Mouse (Mus musculus): ENCODE measurements around the gene Fam90a1a. TPM values are rescaled to one million over a fixed set of nuclear protein-coding genes. Genes with fewer than 3 reads are reported as not detected.

Fam90a1a gene
- polyA plus RNA-seq, 1 experiment = not detected

- no peaks in the 10 kb centered on the region for H3K27me3 ChIP-seq (ENCODE audit: control insufficient read depth, insufficient read depth, low read length)
- WGBS = 58% methylated on average over 9 of the region's 9 CpGs
- no peak overlapping the region for H3K4me3 ChIP-seq (ENCODE audit: low read depth, low read length)
- no peaks in the 10 kb centered on the region for H3K36me3 ChIP-seq (ENCODE audit: control insufficient read depth, insufficient read depth, low read length)
- no peak overlapping the region for H3K27ac ChIP-seq (ENCODE audit: insufficient read depth, low read depth, low read length)
- no peak for TF ChIP-seq CTCF (IDR thresholded peaks at IDR 0.05; ENCODE audit: extremely low read depth, insufficient read length, insufficient replicate concordance, low read depth, low read length)
- no peak for TF ChIP-seq POLR2A (IDR thresholded peaks at IDR 0.05; ENCODE audit: low read depth, low read length)
- H3K4me1 ChIP-seq (ENCODE audit: control insufficient read depth, insufficient read depth, insufficient read length, low read length) = no peaks in the 10 kb centered on the region
Measured at GRCm38 (mm10) chr8:21947311-21948017, 11.1 kb upstream of the Fam90a1a start.

- WGBS = 5% methylated on average over 9 of the region's 9 CpGs
- Histone ChIP-seq H3K27ac (ENCODE audit: insufficient read depth, low read depth, low read length) (no peak overlapping the region), H3K36me3 (ENCODE audit: control insufficient read depth, insufficient read depth, low read length) (no peaks in the 10 kb centered on the region), H3K4me3 (ENCODE audit: low read depth, low read length) (no peak overlapping the region), H3K27me3 (ENCODE audit: control insufficient read depth, insufficient read depth, low read length) (no peaks in the 10 kb centered on the region), H3K4me1 (ENCODE audit: control insufficient read depth, insufficient read depth, insufficient read length, low read length) (no peaks in the 10 kb centered on the region)
- TF ChIP-seq POLR2A (IDR thresholded peaks at IDR 0.05; ENCODE audit: low read depth, low read length) = no peak
- no peak for TF ChIP-seq CTCF (IDR thresholded peaks at IDR 0.05; ENCODE audit: extremely low read depth, insufficient read length, insufficient replicate concordance, low read depth, low read length)
Measured at GRCm38 (mm10) chr8:21955321-21955720, 3.2 kb upstream of the Fam90a1a start.

- 83% methylated on average over 3 of the region's 3 CpGs for WGBS
- TF ChIP-seq POLR2A (IDR thresholded peaks at IDR 0.05; ENCODE audit: low read depth, low read length) (no peak), CTCF (IDR thresholded peaks at IDR 0.05; ENCODE audit: extremely low read depth, insufficient read length, insufficient replicate concordance, low read depth, low read length) (no peak)
- Histone ChIP-seq H3K27me3 (ENCODE audit: control insufficient read depth, insufficient read depth, low read length) (no peaks in the 10 kb centered on the region), H3K27ac (ENCODE audit: insufficient read depth, low read depth, low read length) (no peak overlapping the region), H3K36me3 (ENCODE audit: control insufficient read depth, insufficient read depth, low read length) (no peaks in the 10 kb centered on the region), H3K4me1 (ENCODE audit: control insufficient read depth, insufficient read depth, insufficient read length, low read length) (no peaks in the 10 kb centered on the region), H3K4me3 (ENCODE audit: low read depth, low read length) (no peak overlapping the region)
Measured at GRCm38 (mm10) chr8:21956336-21956735, 2.2 kb upstream of the Fam90a1a start.

- 93% methylated on average over 1 of the region's 1 CpGs for WGBS
Measured at GRCm38 (mm10) chr8:21966646-21967045, 8.1 kb downstream of the Fam90a1a start.

GRCm38 (mm10) chr8:21969475-21969874 lies 11.0 kb downstream of the Fam90a1a start, which contains the start of gene Ccdc70:
Ccdc70 (plus strand) TSS chr8:21969775.
- no peaks in the 10 kb centered on the region for H3K4me1 ChIP-seq (ENCODE audit: control insufficient read depth, insufficient read depth, insufficient read length, low read length)
- no peak for TF ChIP-seq POLR2A (IDR thresholded peaks at IDR 0.05; ENCODE audit: low read depth, low read length)
- TF ChIP-seq CTCF (IDR thresholded peaks at IDR 0.05; ENCODE audit: extremely low read depth, insufficient read length, insufficient replicate concordance, low read depth, low read length) = no peak
- no peaks in the 10 kb centered on the region for H3K36me3 ChIP-seq (ENCODE audit: control insufficient read depth, insufficient read depth, low read length)
- WGBS = 59% methylated on average over 3 of the region's 3 CpGs
- no peak within 1 kb of the TSS for H3K27ac ChIP-seq (ENCODE audit: insufficient read depth, low read depth, low read length)
- H3K4me3 ChIP-seq (ENCODE audit: low read depth, low read length) = no peak within 1 kb of the TSS
- no peaks in the 10 kb centered on the region for H3K27me3 ChIP-seq (ENCODE audit: control insufficient read depth, insufficient read depth, low read length)

More at GRCm38 (mm10) chr8:21966646-21967045, 8.1 kb downstream of the Fam90a1a start:
- Histone ChIP-seq H3K4me3 (ENCODE audit: low read depth, low read length) (no peak overlapping the region), H3K27me3 (ENCODE audit: control insufficient read depth, insufficient read depth, low read length) (no peaks in the 10 kb centered on the region), H3K27ac (ENCODE audit: insufficient read depth, low read depth, low read length) (no peak overlapping the region), H3K36me3 (ENCODE audit: control insufficient read depth, insufficient read depth, low read length) (no peaks in the 10 kb centered on the region), H3K4me1 (ENCODE audit: control insufficient read depth, insufficient read depth, insufficient read length, low read length) (no peaks in the 10 kb centered on the region)
- TF ChIP-seq CTCF (IDR thresholded peaks at IDR 0.05; ENCODE audit: extremely low read depth, insufficient read length, insufficient replicate concordance, low read depth, low read length) = no peak
- TF ChIP-seq POLR2A (IDR thresholded peaks at IDR 0.05; ENCODE audit: low read depth, low read length) = no peak

- WGBS = 73% methylated on average over 4 of the region's 4 CpGs
- no peaks in the 10 kb centered on the region for H3K4me1 ChIP-seq (ENCODE audit: control insufficient read depth, insufficient read depth, insufficient read length, low read length)
- H3K27me3 ChIP-seq (ENCODE audit: control insufficient read depth, insufficient read depth, low read length) = no peaks in the 10 kb centered on the region
- no peak overlapping the region for H3K4me3 ChIP-seq (ENCODE audit: low read depth, low read length)
- no peaks in the 10 kb centered on the region for H3K36me3 ChIP-seq (ENCODE audit: control insufficient read depth, insufficient read depth, low read length)
- no peak overlapping the region for H3K27ac ChIP-seq (ENCODE audit: insufficient read depth, low read depth, low read length)
- no peak for TF ChIP-seq CTCF (IDR thresholded peaks at IDR 0.05; ENCODE audit: extremely low read depth, insufficient read length, insufficient replicate concordance, low read depth, low read length)
- TF ChIP-seq POLR2A (IDR thresholded peaks at IDR 0.05; ENCODE audit: low read depth, low read length) = no peak
Measured at GRCm38 (mm10) chr8:21978193-21978592, 19.7 kb downstream of the Fam90a1a start.

GRCm38 (mm10) chr8:21981664-21982337 lies 23.3 kb downstream of the Fam90a1a start:
- Histone ChIP-seq H3K27ac (ENCODE audit: insufficient read depth, low read depth, low read length) (no peak overlapping the region), H3K27me3 (ENCODE audit: control insufficient read depth, insufficient read depth, low read length) (no peaks in the 10 kb centered on the region), H3K4me3 (ENCODE audit: low read depth, low read length) (no peak overlapping the region), H3K36me3 (ENCODE audit: control insufficient read depth, insufficient read depth, low read length) (no peaks in the 10 kb centered on the region), H3K4me1 (ENCODE audit: control insufficient read depth, insufficient read depth, insufficient read length, low read length) (no peaks in the 10 kb centered on the region)
- TF ChIP-seq CTCF (IDR thresholded peaks at IDR 0.05; ENCODE audit: extremely low read depth, insufficient read length, insufficient replicate concordance, low read depth, low read length) = no peak
- TF ChIP-seq POLR2A (IDR thresholded peaks at IDR 0.05; ENCODE audit: low read depth, low read length) = no peak
- 54% methylated on average over 8 of the region's 8 CpGs for WGBS

Measured in small intestine, adult 2 months (tissue).